Mouse (Mus musculus) megakaryocyte, embryonic 14.5 days (primary cell): ENCODE results near the gene Rin2. TPM values are rescaled to one million over a fixed set of nuclear protein-coding genes. Genes with fewer than 3 reads are reported as not detected.
"Not testable (repeated sequence)": the region's sequence is repeated elsewhere in the genome, so short reads cannot be mapped to it uniquely, and the experiment has no call there.

Experiments
- H3K27me3 ChIP-seq: replicated peaks from 2 replicates; pipeline ENCODE3; 2012; ENCODE audit warnings: inconsistent platforms
- H3K36me3 ChIP-seq: replicated peaks from 2 replicates; pipeline ENCODE3; 2012; ENCODE audit warnings: low read length, inconsistent platforms, mixed read lengths
- H3K4me1 ChIP-seq: 2 replicates; pipeline ENCODE4 v1.6.1; 2012; ENCODE audit warnings: inconsistent platforms
- H3K4me3 ChIP-seq: replicated peaks from 2 replicates; pipeline ENCODE3; 2012; ENCODE audit warnings: moderate library complexity, mild to moderate bottlenecking, inconsistent platforms
- H3K9me3 ChIP-seq: 2 replicates; pipeline ENCODE4 v1.6.1; 2012; ENCODE audit warnings: inconsistent platforms
- FLI1 ChIP-seq: IDR thresholded peaks from 2 replicates; pipeline ENCODE4 v1.6.1; 2012; ENCODE audit warnings: low read length, inconsistent platforms, mixed read lengths
- GATA1 ChIP-seq: IDR thresholded peaks from 3 replicates; pipeline ENCODE4 v1.6.1; 2012; ENCODE audit warnings: mixed read lengths, low read length, inconsistent platforms, borderline replicate concordance
- polyA plus RNA-seq: library from polyadenylated mRNA; stranded (reverse); fragments of >175 nt; gene quantifications from 2 replicates; pipeline ENCODE4 v1.2.3, GENCODE M21; 2012; ENCODE audit warnings: low replicate concordance; ENCODE audit not compliant: insufficient read depth

The Rin2 gene
- polyA plus RNA-seq, 1 experiment, result 1.1 TPM

GRCm38 (mm10) chr2:145701605-145702335 lies 26.8 kb downstream of the Rin2 start:
- TF ChIP-seq GATA1 (no peak), FLI1 (no peak)
- H3K36me3 ChIP-seq, result no peaks in the 10 kb centered on the region
- H3K9me3 ChIP-seq, result no peaks in the 10 kb centered on the region
- H3K4me1 ChIP-seq, result peaks cover 8% of the 10 kb centered on the region; the same call in 1 of the 2 replicates
- H3K4me3 ChIP-seq, result no peak overlapping the region
- peaks cover 7% of the 10 kb centered on the region for H3K27me3 ChIP-seq

DNA sequence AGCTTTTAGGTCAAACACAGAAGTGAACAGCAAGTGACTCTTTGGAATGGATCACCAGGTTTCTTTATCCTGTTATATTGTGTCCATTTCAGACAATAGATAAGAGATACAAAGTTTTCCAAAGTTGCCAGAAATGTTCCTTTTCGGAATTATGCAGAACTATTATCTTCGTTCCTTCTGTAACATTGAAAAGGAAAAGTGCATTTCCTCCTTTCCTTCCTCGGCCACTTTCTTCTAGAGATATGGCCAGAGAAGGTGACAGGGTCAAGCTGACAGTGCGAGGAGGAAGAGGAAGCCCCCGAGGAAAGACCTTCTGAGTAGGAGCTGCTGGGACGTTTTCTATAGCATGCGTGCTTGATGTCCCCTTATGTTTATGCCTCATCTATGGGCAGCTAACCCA lies 29.7 kb downstream of the Rin2 start:
- no peaks in the 10 kb centered on the region for H3K36me3 ChIP-seq
- no peak for TF ChIP-seq FLI1
- no peak for TF ChIP-seq GATA1
- H3K9me3 ChIP-seq, result no peaks in the 10 kb centered on the region
- H3K4me3 ChIP-seq, result no peak overlapping the region
- peaks cover 2% of the 10 kb centered on the region for H3K27me3 ChIP-seq
- peaks cover under 1% of the 10 kb centered on the region; the same call in 1 of the 2 replicates for H3K4me1 ChIP-seq

- no peaks in the 10 kb centered on the region for H3K9me3 ChIP-seq
- H3K4me3 ChIP-seq, result no peak overlapping the region
- H3K27me3 ChIP-seq, result no peaks in the 10 kb centered on the region
- H3K4me1 ChIP-seq, result no peaks in the 10 kb centered on the region
- no peak for TF ChIP-seq GATA1
- no peak for TF ChIP-seq FLI1
- no peaks in the 10 kb centered on the region for H3K36me3 ChIP-seq
Observed at GRCm38 (mm10) chr2:145709727-145710389, 34.8 kb downstream of the Rin2 start.

GRCm38 (mm10) chr2:145711512-145711911 lies 36.5 kb downstream of the Rin2 start:
- Histone ChIP-seq H3K4me3 (no peak overlapping the region), H3K9me3 (no peaks in the 10 kb centered on the region), H3K36me3 (no peaks in the 10 kb centered on the region), H3K27me3 (no peaks in the 10 kb centered on the region), H3K4me1 (no peaks in the 10 kb centered on the region)
- TF ChIP-seq FLI1, result no peak
- TF ChIP-seq GATA1, result no peak

DNA sequence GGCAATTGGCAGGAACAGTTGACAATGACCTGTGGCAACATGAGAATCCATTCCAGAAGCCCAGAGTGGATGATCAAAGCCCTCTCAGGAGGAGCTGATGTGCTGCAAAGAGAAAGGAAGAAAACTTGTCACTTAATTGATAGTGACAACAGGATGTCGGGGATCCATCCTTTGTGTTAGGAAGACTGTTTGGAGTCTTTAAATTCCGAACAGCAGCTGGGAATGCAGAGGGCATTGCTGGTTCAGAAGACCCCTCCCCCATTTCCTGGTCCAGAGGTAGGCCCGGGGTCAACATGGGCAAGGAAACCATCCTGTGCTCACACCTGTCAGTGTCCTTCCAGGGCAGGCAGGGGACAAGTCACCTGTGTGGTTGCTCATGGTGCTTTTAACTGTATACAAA lies 37.0 kb downstream of the Rin2 start:
- no peak overlapping the region for H3K4me3 ChIP-seq
- H3K9me3 ChIP-seq, result no peaks in the 10 kb centered on the region
- TF ChIP-seq FLI1 (no peak), GATA1 (no peak)
- H3K4me1 ChIP-seq, result no peaks in the 10 kb centered on the region
- no peaks in the 10 kb centered on the region for H3K36me3 ChIP-seq
- H3K27me3 ChIP-seq, result no peaks in the 10 kb centered on the region

GRCm38 (mm10) chr2:145717539-145717938 lies 42.5 kb downstream of the Rin2 start:
- H3K9me3 ChIP-seq, result no peaks in the 10 kb centered on the region
- H3K27me3 ChIP-seq, result peaks cover 10% of the 10 kb centered on the region
- no peak overlapping the region for H3K4me3 ChIP-seq
- no peaks in the 10 kb centered on the region for H3K36me3 ChIP-seq
- peaks cover 9% of the 10 kb centered on the region for H3K4me1 ChIP-seq
- TF ChIP-seq FLI1 (no peak), GATA1 (no peak)

DNA sequence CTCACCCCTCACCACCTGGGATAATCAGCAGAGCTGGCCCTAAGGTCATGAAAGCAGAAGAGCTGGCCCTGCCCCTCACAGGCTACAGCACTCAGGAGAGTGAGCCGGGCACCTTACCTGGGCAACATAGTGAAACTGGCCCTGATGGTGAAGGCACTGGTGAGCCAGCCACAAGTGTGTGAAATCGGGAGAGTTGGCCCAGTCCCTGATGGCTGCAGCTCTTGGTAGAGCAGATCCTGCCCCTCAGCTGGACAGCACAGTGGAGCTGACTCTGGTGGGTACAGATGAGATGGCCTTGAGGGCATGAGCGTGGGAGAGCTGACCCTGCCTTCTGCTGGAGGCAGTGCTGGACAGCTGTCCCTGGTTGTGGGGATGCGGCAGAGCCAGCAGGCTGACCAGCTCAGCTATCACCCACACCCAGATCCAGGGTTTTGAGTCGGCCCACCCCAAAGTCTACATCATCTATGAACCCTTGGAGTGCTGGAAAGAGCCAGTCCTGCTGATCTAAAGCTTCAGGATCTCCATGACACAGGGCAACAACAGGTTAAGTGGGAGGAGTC lies 43.7 kb downstream of the Rin2 start:
- no peaks in the 10 kb centered on the region for H3K9me3 ChIP-seq
- peaks cover 15% of the 10 kb centered on the region for H3K27me3 ChIP-seq
- no peak overlapping the region for H3K4me3 ChIP-seq
- TF ChIP-seq FLI1 (no peak), GATA1 (no peak)
- H3K4me1 ChIP-seq, result peaks cover 9% of the 10 kb centered on the region
- H3K36me3 ChIP-seq, result no peaks in the 10 kb centered on the region

DNA sequence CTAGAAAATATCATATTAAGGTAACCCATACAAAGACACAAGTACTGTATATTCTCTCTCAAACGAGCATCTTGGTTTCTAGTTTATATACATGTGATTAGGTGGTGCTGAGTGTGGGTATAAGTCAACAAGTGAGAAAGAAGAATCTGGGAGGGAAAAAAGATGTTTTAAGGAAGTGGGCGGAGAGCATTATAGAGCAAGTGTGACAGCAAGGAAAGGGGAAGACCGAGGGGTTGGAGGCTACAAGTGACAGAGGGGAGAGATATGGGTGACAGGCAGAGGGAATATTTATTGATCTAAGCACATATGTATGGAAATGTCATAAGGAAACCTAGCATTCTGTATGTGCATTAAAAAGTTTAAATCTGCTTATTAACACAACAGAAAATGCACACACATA lies 45.1 kb downstream of the Rin2 start:
- TF ChIP-seq GATA1 (no peak), FLI1 (no peak)
- no peak overlapping the region for H3K4me3 ChIP-seq
- peaks cover 9% of the 10 kb centered on the region for H3K4me1 ChIP-seq
- no peaks in the 10 kb centered on the region for H3K9me3 ChIP-seq
- no peaks in the 10 kb centered on the region for H3K36me3 ChIP-seq
- peaks cover 17% of the 10 kb centered on the region for H3K27me3 ChIP-seq

GRCm38 (mm10) chr2:145720743-145721142 lies 45.7 kb downstream of the Rin2 start:
- TF ChIP-seq FLI1 (no peak), GATA1 (no peak)
- Histone ChIP-seq H3K36me3 (no peaks in the 10 kb centered on the region), H3K4me1 (peaks cover 9% of the 10 kb centered on the region), H3K27me3 (peaks cover 17% of the 10 kb centered on the region), H3K9me3 (peaks cover under 1% of the 10 kb centered on the region; the same call in 1 of the 2 replicates), H3K4me3 (no peak overlapping the region)

- not testable (repeated sequence) for H3K9me3 ChIP-seq, H3K4me1 ChIP-seq, H3K36me3 ChIP-seq, H3K4me3 ChIP-seq
- H3K27me3 ChIP-seq, result peaks cover 20% of the 10 kb centered on the region
Observed at GRCm38 (mm10) chr2:145722304-145722703, 47.3 kb downstream of the Rin2 start.
